Mouse (Mus musculus): ENCODE measurements around the gene Olfr223.
"Not testable (repeated sequence)": the region's sequence is repeated elsewhere in the genome, so short reads cannot be mapped to it uniquely, and the experiment has no call there.

Olfr223 gene

GRCm38 (mm10) chr11:59593189-59593588 is at the start of gene Olfr223:
TSS of gene Olfr223 (minus strand) at chr11:59593289.
- no peak for DNase-seq (ENCODE audit: low read depth, low spot score)

- no peak for DNase-seq (ENCODE audit: low read depth, low spot score)
These were observed 49.3 kb upstream of the Olfr223 start for GRCm38 (mm10) chr11:59642420-59642819.

GRCm38 (mm10) chr11:59641227-59641626 is 48.1 kb upstream of the Olfr223 start:
- no peak for DNase-seq (ENCODE audit: low read depth, low spot score)

GRCm38 (mm10) chr11:59639957-59640643 is 47.0 kb upstream of the Olfr223 start:
- no peak for DNase-seq (ENCODE audit: low read depth, low spot score)

GRCm38 (mm10) chr11:59636695-59637414 is 43.8 kb upstream of the Olfr223 start:
- no peak for DNase-seq (ENCODE audit: low read depth, low spot score)

GRCm38 (mm10) chr11:59635821-59636694 is 43.0 kb upstream of the Olfr223 start:
- no peak for DNase-seq (ENCODE audit: low read depth, low spot score)

GRCm38 (mm10) chr11:59635251-59635795 is 42.2 kb upstream of the Olfr223 start:
- DNase-seq (ENCODE audit: low read depth, low spot score): no peak

GRCm38 (mm10) chr11:59634001-59634660 is 41.0 kb upstream of the Olfr223 start:
- DNase-seq (ENCODE audit: low read depth, low spot score): no peak

- DNase-seq (ENCODE audit: low read depth, low spot score): peak; percentile 83
These were observed 39.9 kb upstream of the Olfr223 start for GRCm38 (mm10) chr11:59633037-59633436.

GRCm38 (mm10) chr11:59631980-59632379 is 38.9 kb upstream of the Olfr223 start:
- DNase-seq (ENCODE audit: low read depth, low spot score): no peak

GRCm38 (mm10) chr11:59629871-59630270 is 36.8 kb upstream of the Olfr223 start:
- no peak for DNase-seq (ENCODE audit: low read depth, low spot score)

- DNase-seq (ENCODE audit: low read depth, low spot score): no peak
These were observed 35.1 kb upstream of the Olfr223 start for GRCm38 (mm10) chr11:59628177-59628576.

- no peak for DNase-seq (ENCODE audit: low read depth, low spot score)
These were observed 33.1 kb upstream of the Olfr223 start for GRCm38 (mm10) chr11:59626192-59626591.

GRCm38 (mm10) chr11:59624017-59624630 is 31.0 kb upstream of the Olfr223 start:
- peak; percentile 57 for DNase-seq (ENCODE audit: low read depth, low spot score)

GRCm38 (mm10) chr11:59622214-59622613 is 29.1 kb upstream of the Olfr223 start:
- DNase-seq (ENCODE audit: low read depth, low spot score): no peak

- DNase-seq (ENCODE audit: low read depth, low spot score): not testable (repeated sequence)
These were observed 23.9 kb upstream of the Olfr223 start for GRCm38 (mm10) chr11:59616986-59617385.

- DNase-seq (ENCODE audit: low read depth, low spot score): peak; percentile 33
These were observed 21.0 kb upstream of the Olfr223 start for GRCm38 (mm10) chr11:59614120-59614519.

GRCm38 (mm10) chr11:59611646-59612045 is 18.6 kb upstream of the Olfr223 start:
- no peak for DNase-seq (ENCODE audit: low read depth, low spot score)

- no peak for DNase-seq (ENCODE audit: low read depth, low spot score)
These were observed 9.2 kb upstream of the Olfr223 start for GRCm38 (mm10) chr11:59602287-59602686.

GRCm38 (mm10) chr11:59600872-59601271 is 7.8 kb upstream of the Olfr223 start:
- no peak for DNase-seq (ENCODE audit: low read depth, low spot score)

- DNase-seq (ENCODE audit: low read depth, low spot score): no peak
These were observed 6.1 kb upstream of the Olfr223 start for GRCm38 (mm10) chr11:59599211-59599610.

All from ZHBTc4 (cell line).